Mouse (Mus musculus) heart, embryonic 15.5 days (tissue): ENCODE measurements around the gene Gm28043. TPM values are rescaled to one million over a fixed set of nuclear protein-coding genes. Genes with fewer than 3 reads are reported as not detected.
A peak's percentile ranks its signal among the peaks of the same experiment; 100 is the strongest.

Source experiments
- ATAC-seq: fragments of 200-750 bp; cut with Nextera tagmentation; replicated peaks from 2 replicates; pipeline ENCODE4 v1.8.0; 2017; ENCODE audit warnings: low read depth, moderate TSS enrichment; ENCODE audit not compliant: insufficient number of reproducible peaks, insufficient read depth, low FRiP score
- H3K27ac ChIP-seq: fragments of 300-500 bp; sonication (generic); 2 replicates; pipeline ENCODE4 v1.5.1; 2015; ENCODE audit warnings: mild to moderate bottlenecking, inconsistent platforms
- H3K27me3 ChIP-seq: fragments of 300-500 bp; sonication (generic); 2 replicates; pipeline ENCODE4 v1.6.1; 2015; ENCODE audit warnings: inconsistent platforms
- H3K36me3 ChIP-seq: fragments of 300-500 bp; sonication (generic); 2 replicates; pipeline ENCODE4 v1.6.1; 2015; ENCODE audit warnings: mild to moderate bottlenecking, inconsistent platforms
- H3K4me1 ChIP-seq: fragments of 300-500 bp; sonication (generic); replicated peaks from 2 replicates; pipeline ENCODE4 v1.6.1; 2015; ENCODE audit warnings: inconsistent platforms
- H3K4me2 ChIP-seq: fragments of 300-500 bp; sonication (generic); 2 replicates; pipeline ENCODE4 v1.6.1; 2015; ENCODE audit warnings: inconsistent platforms, mild to moderate bottlenecking, moderate library complexity
- H3K4me3 ChIP-seq: fragments of 300-500 bp; sonication (generic); 2 replicates; pipeline ENCODE4 v1.5.1; 2015; ENCODE audit warnings: mild to moderate bottlenecking, inconsistent platforms
- H3K9ac ChIP-seq: fragments of 300-500 bp; sonication (generic); 2 replicates; pipeline ENCODE4 v1.6.1; 2015; ENCODE audit warnings: mild to moderate bottlenecking, inconsistent platforms
- H3K9me3 ChIP-seq: fragments of 300-500 bp; sonication (generic); replicated peaks from 2 replicates; pipeline ENCODE4 v1.6.1; 2016; ENCODE audit warnings: inconsistent platforms
- WGBS: fragments of 180-500 bp; shearing (Covaris S2); methylation state at CpG from one replicate; pipeline ENCODE4 v1.1.7; 2015; ENCODE audit warnings: mixed read lengths; 5-methylcytosine and 5-hydroxymethylcytosine counted together
- polyA plus RNA-seq: library from polyadenylated mRNA; unstranded; fragments of >200 nt; fragmentation: Nextera tagmentation; extraction: Ambion mirVana; gene quantifications from 2 replicates; pipeline ENCODE4 v1.2.1, GENCODE M21; 2015

Gm28043 gene
- polyA plus RNA-seq, 1 experiment from 2014 or later: 1.8 TPM

GRCm38 (mm10) chr17:29627285-29627684, 12.6 kb downstream of the Gm28043 start:
- no peak for ATAC-seq
- Histone ChIP-seq H3K36me3 (peaks cover 81% of the 10 kb centered on the region), H3K4me1 (no peaks in the 10 kb centered on the region), H3K27ac (no peak overlapping the region), H3K4me3 (no peak overlapping the region), H3K4me2 (no peak overlapping the region), H3K27me3 (no peaks in the 10 kb centered on the region), H3K9ac (no peak overlapping the region), H3K9me3 (no peaks in the 10 kb centered on the region)
- WGBS: 89% methylated on average over 9 of the region's 9 CpGs

DNA sequence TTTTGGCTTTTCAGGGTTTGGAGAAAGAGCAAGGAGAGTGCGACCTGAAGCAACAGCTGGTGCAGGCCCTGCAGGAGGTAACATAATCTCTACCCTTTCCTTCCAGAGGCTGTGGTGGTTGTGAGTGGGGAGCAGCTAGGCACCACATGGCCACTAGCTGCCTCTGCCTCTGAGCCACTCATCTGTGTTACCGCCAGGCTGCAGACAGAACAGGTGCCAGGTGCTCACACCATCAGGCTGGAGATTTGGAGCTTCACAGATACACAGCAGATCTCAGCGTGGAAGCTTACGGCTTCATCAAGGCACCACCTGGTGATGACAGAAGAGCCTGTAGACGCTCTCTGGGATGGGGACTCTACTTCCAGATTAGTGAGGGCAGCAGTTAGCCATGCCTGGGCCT, 14.3 kb downstream of the Gm28043 start:
- Histone ChIP-seq H3K36me3 (peaks cover 72% of the 10 kb centered on the region), H3K27ac (no peak overlapping the region), H3K4me2 (no peak overlapping the region), H3K4me3 (no peak overlapping the region), H3K9ac (no peak overlapping the region), H3K9me3 (no peaks in the 10 kb centered on the region), H3K27me3 (no peaks in the 10 kb centered on the region), H3K4me1 (no peaks in the 10 kb centered on the region)
- 76% methylated on average over 5 of the region's 5 CpGs for WGBS
- ATAC-seq: no peak

- WGBS: 60% methylated on average over 5 of the region's 5 CpGs
- no peak for ATAC-seq
- H3K9me3 ChIP-seq: no peaks in the 10 kb centered on the region
- no peak overlapping the region for H3K9ac ChIP-seq
- H3K4me1 ChIP-seq: no peaks in the 10 kb centered on the region
- H3K36me3 ChIP-seq: peaks cover 68% of the 10 kb centered on the region
- H3K4me2 ChIP-seq: no peak overlapping the region
- no peaks in the 10 kb centered on the region for H3K27me3 ChIP-seq
- no peak overlapping the region for H3K4me3 ChIP-seq
- no peak overlapping the region for H3K27ac ChIP-seq
These were observed 14.9 kb downstream of the Gm28043 start for GRCm38 (mm10) chr17:29629620-29630019.

GRCm38 (mm10) chr17:29632312-29632711, 17.6 kb downstream of the Gm28043 start:
- WGBS: 92% methylated on average over 11 of the region's 11 CpGs
- no peak for ATAC-seq
- no peaks in the 10 kb centered on the region for H3K9me3 ChIP-seq
- H3K4me2 ChIP-seq: no peak overlapping the region
- no peaks in the 10 kb centered on the region for H3K27me3 ChIP-seq
- no peak overlapping the region for H3K9ac ChIP-seq
- peaks cover 67% of the 10 kb centered on the region for H3K36me3 ChIP-seq
- H3K4me1 ChIP-seq: peaks cover 7% of the 10 kb centered on the region
- no peak overlapping the region for H3K27ac ChIP-seq
- H3K4me3 ChIP-seq: no peak overlapping the region

GRCm38 (mm10) chr17:29635492-29635891, 20.8 kb downstream of the Gm28043 start:
- ATAC-seq: no peak
- Histone ChIP-seq H3K36me3 (peaks cover 57% of the 10 kb centered on the region), H3K4me2 (no peak overlapping the region), H3K4me1 (peaks cover 15% of the 10 kb centered on the region), H3K9ac (no peak overlapping the region), H3K9me3 (no peaks in the 10 kb centered on the region), H3K27me3 (no peaks in the 10 kb centered on the region), H3K4me3 (no peak overlapping the region), H3K27ac (no peak overlapping the region)
- 86% methylated on average over 8 of the region's 8 CpGs for whole genome bisulfite sequencing

- ATAC-seq: no peak
These were observed 21.4 kb downstream of the Gm28043 start for GRCm38 (mm10) chr17:29636118-29636517.

DNA sequence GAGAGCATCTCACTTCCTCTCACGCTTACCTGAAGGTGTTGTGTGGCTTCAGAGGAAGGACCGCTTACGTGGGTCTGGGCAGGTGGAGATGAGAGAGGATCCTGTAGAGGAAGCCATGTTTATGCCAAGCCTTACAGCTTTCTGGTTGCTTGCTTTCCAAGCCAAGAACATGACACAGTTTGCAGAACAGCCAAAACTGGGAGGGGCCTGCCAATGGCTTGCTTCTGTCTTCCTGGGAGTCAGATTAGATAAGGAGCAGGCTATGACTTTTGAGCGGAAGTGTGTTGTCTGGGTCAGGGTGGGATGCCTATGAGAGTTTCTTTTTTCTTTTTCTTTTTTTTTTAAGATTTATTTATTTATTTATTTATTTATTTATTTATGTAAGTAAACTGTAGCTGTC, 22.7 kb downstream of the Gm28043 start:
- H3K36me3 ChIP-seq: peaks cover 56% of the 10 kb centered on the region

More at GRCm38 (mm10) chr17:29636118-29636517, 21.4 kb downstream of the Gm28043 start:
- Histone ChIP-seq H3K27ac (no peak overlapping the region), H3K4me2 (no peak overlapping the region), H3K27me3 (no peaks in the 10 kb centered on the region), H3K9ac (no peak overlapping the region), H3K4me1 (peaks cover 15% of the 10 kb centered on the region), H3K4me3 (no peak overlapping the region), H3K36me3 (peaks cover 57% of the 10 kb centered on the region), H3K9me3 (no peaks in the 10 kb centered on the region)
- 68% methylated on average over 5 of the region's 5 CpGs for WGBS

GRCm38 (mm10) chr17:29637895-29638294, 23.2 kb downstream of the Gm28043 start:
- H3K4me2 ChIP-seq: no peak overlapping the region
- no peak overlapping the region for H3K9ac ChIP-seq
- peaks cover 55% of the 10 kb centered on the region for H3K36me3 ChIP-seq
- 60% methylated on average over 8 of the region's 8 CpGs for WGBS
- no peak overlapping the region for H3K4me3 ChIP-seq
- H3K9me3 ChIP-seq: no peaks in the 10 kb centered on the region
- H3K27ac ChIP-seq: no peak overlapping the region
- peaks cover 15% of the 10 kb centered on the region for H3K4me1 ChIP-seq
- no peaks in the 10 kb centered on the region for H3K27me3 ChIP-seq
- ATAC-seq: no peak

More for the DNA sequence above, 22.7 kb downstream of the Gm28043 start:
- Histone ChIP-seq H3K4me1 (peaks cover 15% of the 10 kb centered on the region), H3K9ac (no peak overlapping the region), H3K4me2 (no peak overlapping the region), H3K27ac (no peak overlapping the region), H3K9me3 (no peaks in the 10 kb centered on the region), H3K4me3 (no peak overlapping the region), H3K27me3 (no peaks in the 10 kb centered on the region)
- no peak for ATAC-seq
- 71% methylated on average over 4 of the region's 4 CpGs for WGBS

DNA sequence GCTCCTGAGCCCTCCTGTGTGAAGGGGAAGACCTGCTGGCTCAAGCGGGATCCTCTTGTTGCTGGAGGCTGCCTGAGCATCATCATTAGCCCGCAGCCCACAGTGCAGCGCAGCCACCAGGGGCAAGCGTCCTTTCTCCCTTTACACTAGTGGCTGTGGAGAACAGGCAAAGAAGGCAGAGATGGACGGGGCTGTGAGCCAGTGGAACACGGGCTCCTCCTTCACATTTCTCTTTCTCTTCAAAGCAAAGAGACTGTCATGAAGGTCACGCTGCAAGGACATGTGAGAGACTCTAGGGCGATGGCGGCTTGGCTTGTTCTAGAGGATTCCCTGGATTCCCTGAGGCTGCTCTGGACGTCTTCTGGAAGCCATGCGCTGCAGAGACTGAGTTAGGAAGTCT, 26.3 kb downstream of the Gm28043 start:
- H3K4me1 ChIP-seq: peaks cover 24% of the 10 kb centered on the region
- no peaks in the 10 kb centered on the region for H3K9me3 ChIP-seq
- peaks cover 38% of the 10 kb centered on the region for H3K36me3 ChIP-seq
- ATAC-seq: no peak
- H3K27me3 ChIP-seq: no peaks in the 10 kb centered on the region
- no peak overlapping the region for H3K4me2 ChIP-seq
- H3K27ac ChIP-seq: no peak overlapping the region
- WGBS: 82% methylated on average over 11 of the region's 11 CpGs
- no peak overlapping the region for H3K9ac ChIP-seq
- H3K4me3 ChIP-seq: no peak overlapping the region

DNA sequence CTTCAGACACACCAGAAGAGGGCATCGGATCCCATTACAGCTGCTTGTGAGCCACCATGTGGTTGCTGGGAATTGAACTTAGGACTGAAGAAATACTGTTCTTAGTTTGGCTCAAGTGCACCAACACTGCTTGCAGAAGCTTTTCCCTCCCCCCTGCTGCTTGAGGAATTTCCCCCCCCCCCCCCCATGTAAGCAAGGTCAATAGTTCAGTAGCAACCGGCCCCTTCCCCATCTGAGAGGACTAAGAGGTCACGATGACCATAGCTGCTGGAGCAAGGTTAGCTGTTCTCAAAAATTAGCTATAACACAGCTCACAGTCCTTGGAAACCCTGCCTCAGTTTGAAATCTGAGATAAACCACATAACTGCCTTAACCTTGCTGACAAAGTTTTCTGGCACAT, 27.5 kb downstream of the Gm28043 start:
- no peak for ATAC-seq
- H3K9me3 ChIP-seq: no peaks in the 10 kb centered on the region
- no peak overlapping the region for H3K4me2 ChIP-seq
- WGBS: 72% methylated on average over 3 of the region's 3 CpGs
- H3K9ac ChIP-seq: no peak overlapping the region
- H3K4me1 ChIP-seq: peaks cover 18% of the 10 kb centered on the region
- H3K27me3 ChIP-seq: no peaks in the 10 kb centered on the region
- peaks cover 29% of the 10 kb centered on the region for H3K36me3 ChIP-seq
- no peak overlapping the region for H3K4me3 ChIP-seq
- no peak overlapping the region for H3K27ac ChIP-seq

DNA sequence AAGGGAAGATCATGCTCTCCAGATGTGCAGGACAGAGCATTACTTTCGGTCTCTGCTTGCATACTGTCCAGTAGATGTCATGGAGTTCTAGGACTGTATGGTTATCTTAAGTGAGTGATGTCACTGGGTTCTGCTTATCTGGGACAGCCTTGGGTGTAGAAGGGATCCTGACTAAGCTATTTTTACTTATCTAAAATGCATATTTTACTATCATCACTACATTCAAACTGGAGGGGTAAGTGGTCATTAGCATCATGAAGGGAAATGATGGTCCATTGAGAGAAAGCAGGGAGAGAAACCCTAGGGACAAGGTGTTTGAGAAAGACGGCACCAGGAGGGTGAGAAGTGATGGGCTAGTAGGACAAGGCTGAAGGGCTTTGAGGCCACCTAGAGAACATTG, 43.6 kb downstream of the Gm28043 start:
- Histone ChIP-seq H3K27me3 (no peaks in the 10 kb centered on the region), H3K4me1 (peaks cover 6% of the 10 kb centered on the region; the same call in 1 of the 2 replicates), H3K9ac (no peak overlapping the region), H3K4me2 (no peak overlapping the region), H3K27ac (no peak overlapping the region), H3K4me3 (no peak overlapping the region), H3K36me3 (0 out of 2 replicates have a peak, but pooled peaks cover 3% of the 10 kb centered on the region), H3K9me3 (no peaks in the 10 kb centered on the region)
- WGBS: 31% methylated on average over 2 of the region's 2 CpGs
- no peak for ATAC-seq

DNA sequence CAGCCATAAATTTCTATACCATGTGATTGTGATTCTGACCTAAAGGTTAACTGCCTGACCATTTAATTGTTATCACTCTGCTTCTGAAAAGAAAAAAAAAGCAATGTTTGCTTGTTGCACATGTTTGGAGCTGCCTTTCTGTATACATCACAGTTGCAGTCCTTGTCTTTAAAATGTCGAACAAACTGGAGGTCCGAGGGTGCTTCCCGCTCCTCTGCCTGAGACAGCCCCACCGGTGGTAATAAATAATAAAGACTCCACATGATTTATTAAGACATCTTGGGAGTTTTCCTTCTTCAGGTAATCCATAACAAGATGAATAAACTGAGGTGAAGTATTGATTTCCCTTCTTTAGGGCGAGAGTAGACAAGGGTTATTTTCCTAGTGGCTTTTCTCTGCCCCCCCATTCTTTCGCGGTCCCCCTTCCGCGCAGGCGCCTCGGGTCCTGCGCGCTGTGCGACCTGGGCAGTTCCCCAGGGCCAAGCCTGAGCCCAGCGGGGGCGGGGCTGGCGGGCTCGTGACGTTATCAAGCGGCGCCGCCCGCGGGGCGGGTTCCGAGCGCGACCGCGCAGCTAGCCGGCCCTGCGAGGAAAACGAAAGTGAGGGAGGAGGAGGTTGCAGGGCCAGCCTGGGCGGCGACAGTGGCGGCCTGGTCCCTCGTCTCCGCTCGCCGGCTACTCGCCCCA, 45.5 kb downstream of the Gm28043 start, which contains the start of gene Cmtr1:
Gene Cmtr1, plus strand, starts transcription at position 520 of the 686 bp plus-strand sequence.
- WGBS: under 1% methylated on average over 41 of the region's 41 CpGs
- peak; percentile 98 for ATAC-seq
- Histone ChIP-seq H3K4me3 (peak within 1 kb of the TSS; percentile 100), H3K36me3 (peaks cover 16% of the 10 kb centered on the region; the same call in 1 of the 2 replicates), H3K27me3 (no peaks in the 10 kb centered on the region), H3K9ac (peak within 1 kb of the TSS; percentile 98), H3K4me2 (peak within 1 kb of the TSS; percentile 90), H3K27ac (peak within 1 kb of the TSS; percentile 96), H3K9me3 (no peaks in the 10 kb centered on the region), H3K4me1 (peaks cover 6% of the 10 kb centered on the region; the same call in 1 of the 2 replicates)
